Mouse (Mus musculus) myocyte (in vitro differentiated cells): ENCODE measurements at regions not wholly inside any gene's neighbourhood (a gene's known extent, or its start where the extent isn't known, plus 50 kb on each side); places are given as distances from the start of the nearest gene placed in this dataset.

ENCODE experiments used
- POLR2AphosphoS2 ChIP-seq: IDR thresholded peaks from one replicate; pipeline ENCODE4 v1.6.1; 2011; ENCODE audit warnings: low read depth, control low read depth; ENCODE audit not compliant: insufficient read length
- TCF12 ChIP-seq: IDR thresholded peaks from one replicate; pipeline ENCODE4 v1.6.1; 2011; ENCODE audit warnings: mild to moderate bottlenecking, control low read depth; ENCODE audit not compliant: poor library complexity, insufficient read depth, severe bottlenecking

GRCm38 (mm10) chr13:102025138-102025537, 257.1 kb upstream of the Pik3r1 start:
- no peak for TF ChIP-seq POLR2AphosphoS2
- TF ChIP-seq TCF12: no peak
